ENCODE assay signal across 8 mouse cellular contexts in genomic region chr13:108043431-108044221, GRCm38 (mm10). TPM values are rescaled to one million over a fixed set of nuclear protein-coding genes. Genes with fewer than 3 reads are reported as not detected.
DNase-seq lines count a peak whose midpoint lies in the region; ATAC-seq lines count a peak whose summit lies in the region.

No protein-coding gene starts in this region.

- WGBS in embryonic facial prominence, embryonic 15.5 days, result under 1% methylated on average over 23 of the region's 23 CpGs

- peak overlapping the region; percentile 88 for H3K9ac ChIP-seq in embryonic facial prominence, embryonic 15.5 days

- peak overlapping the region; percentile 74 for H3K4me3 ChIP-seq in embryonic facial prominence, embryonic 15.5 days (replicated peaks)
- H3K4me3 ChIP-seq in megakaryocyte, embryonic 14.5 days (replicated peaks), result peak overlapping the region; percentile 98

- H3K4me2 ChIP-seq in embryonic facial prominence, embryonic 15.5 days (replicated peaks), result peak overlapping the region; percentile 60

- no peaks in the 10 kb centered on the region for H3K36me3 ChIP-seq in embryonic facial prominence, embryonic 15.5 days
- peaks cover 30% of the 10 kb centered on the region for H3K36me3 ChIP-seq in megakaryocyte, embryonic 14.5 days (replicated peaks; ENCODE audit: low read length)

- H3K27me3 ChIP-seq in embryonic facial prominence, embryonic 15.5 days, result no peaks in the 10 kb centered on the region
- H3K27me3 ChIP-seq in megakaryocyte, embryonic 14.5 days (replicated peaks), result no peaks in the 10 kb centered on the region

- H3K27ac ChIP-seq in embryonic facial prominence, embryonic 15.5 days (replicated peaks), result peak overlapping the region; percentile 97

- peak; percentile 37 for ATAC-seq in embryonic facial prominence, embryonic 15.5 days (ENCODE audit: insufficient number of reproducible peaks, low FRiP score, low TSS enrichment, low read depth)

- peaks cover 28% of the 10 kb centered on the region for H3K4me1 ChIP-seq in embryonic facial prominence, embryonic 15.5 days
- peaks cover 54% of the 10 kb centered on the region for H3K4me1 ChIP-seq in megakaryocyte, embryonic 14.5 days

- peak; percentile 39 for DNase-seq in embryo, embryonic 10 days (ENCODE audit: low spot score)
- no peak for DNase-seq in embryo, embryonic 9.5 days (ENCODE audit: extremely low spot score)
- DNase-seq in R1 (ENCODE audit: low read depth, low spot score), result peak; percentile 40
- peak; percentile 25 for DNase-seq in heart, postnatal 4 days
- DNase-seq in layer of hippocampus, adult 9-11 months, result peak; percentile 11
- peak; percentile 68 for DNase-seq in yolk sac, embryonic 10.5 days (ENCODE audit: low spot score)

- no peaks in the 10 kb centered on the region for H3K9me3 ChIP-seq in embryonic facial prominence, embryonic 15.5 days (replicated peaks)
- no peaks in the 10 kb centered on the region for H3K9me3 ChIP-seq in megakaryocyte, embryonic 14.5 days

RNA-seq across cellular contexts. Expression of gene Smim15, which starts 0.6 kb away (rescaled TPM):
- 54.1 and 54.6 TPM in 2 replicates for polyA plus RNA-seq in embryonic facial prominence, embryonic 15.5 days (2015; fragmentation: Nextera tagmentation; extraction: Ambion mirVana)
- 10 to 100 TPM; 21.4 to 25.3 TPM for total RNA-seq in heart, postnatal 4 days (2021)
- 1.1 and 7.4 TPM in 2 replicates for polyA plus RNA-seq in megakaryocyte, embryonic 14.5 days (2012; ENCODE audit: insufficient read depth, low replicate concordance)
